Mouse (Mus musculus) liver, adult 2 months (tissue): Measurements from ENCODE around the gene Il34. TPM values are rescaled to one million over a fixed set of nuclear protein-coding genes. Genes with fewer than 3 reads are reported as not detected.

Experiments
- DNase-seq: peaks from one replicate; pipeline ENCODE4 v3.0.0-alpha.2; 2011; ENCODE audit warnings: low read depth, low spot score; ENCODE audit errors: extremely low read depth
- H3K27ac ChIP-seq: fragments of 200-500 bp; replicated peaks from 2 replicates; pipeline ENCODE4 v1.5.1; 2012; ENCODE audit warnings: low read depth, mild to moderate bottlenecking, control low read depth, inconsistent platforms, low read length; ENCODE audit not compliant: insufficient read depth
- H3K27me3 ChIP-seq: fragments of 200-500 bp; 2 replicates; pipeline ENCODE4 v1.6.1; 2012; ENCODE audit warnings: mild to moderate bottlenecking, moderate library complexity, low read length, inconsistent platforms; ENCODE audit not compliant: control insufficient read depth, insufficient read depth
- H3K36me3 ChIP-seq: fragments of 200-500 bp; 2 replicates; pipeline ENCODE4 v1.6.1; 2012; ENCODE audit warnings: low read length, inconsistent platforms; ENCODE audit not compliant: control insufficient read depth, insufficient read depth
- H3K4me1 ChIP-seq: fragments of 200-500 bp; 2 replicates; pipeline ENCODE4 v1.6.1; 2011; ENCODE audit warnings: low read length; ENCODE audit not compliant: control insufficient read depth, insufficient read depth
- H3K4me3 ChIP-seq: fragments of 200-500 bp; 2 replicates; pipeline ENCODE4 v1.5.1; 2011; ENCODE audit warnings: low read depth, mild to moderate bottlenecking, control low read depth, low read length, moderate library complexity; ENCODE audit not compliant: insufficient read depth
- H3K79me2 ChIP-seq: fragments of 200-500 bp; 2 replicates; pipeline ENCODE4 v1.6.1; 2012; ENCODE audit warnings: inconsistent platforms, mild to moderate bottlenecking, low read length, moderate library complexity; ENCODE audit not compliant: control insufficient read depth, insufficient read depth
- H3K9ac ChIP-seq: fragments of 200-500 bp; 2 replicates; pipeline ENCODE4 v1.6.1; 2012; ENCODE audit warnings: low read depth, mild to moderate bottlenecking, control low read depth, inconsistent platforms, low read length
- CTCF ChIP-seq: fragments of 200-500 bp; IDR thresholded peaks from 2 replicates; pipeline ENCODE4 v1.5.1; 2011; ENCODE audit warnings: low read depth, low read length, control low read depth
- POLR2A ChIP-seq: fragments of 200-500 bp; IDR thresholded peaks from 2 replicates; pipeline ENCODE4 v1.6.1; 2011; ENCODE audit warnings: low read length, control low read depth; ENCODE audit not compliant: insufficient read depth; ENCODE audit errors: extremely low read depth
- WGBS: fragments of 180-500 bp; shearing (Covaris S2); methylation state at CpG from one replicate; pipeline ENCODE4 v1.1.7; 2018; 5-methylcytosine and 5-hydroxymethylcytosine counted together
- polyA plus RNA-seq: library from polyadenylated mRNA; depleted of rRNA; stranded (reverse); fragments of >200 nt; gene quantifications from 2 replicates; pipeline ENCODE4 v1.2.3, GENCODE M21; 2012
- total RNA-seq: library from RNA; depleted of rRNA; stranded (reverse); fragments of >200 nt; gene quantifications from 2 replicates; pipeline ENCODE4 v1.2.3, GENCODE M21; 2014

Gene Il34
- total and polyA plus RNA-seq, 2 experiments, result 2.4 to 7.3 TPM

GRCm38 (mm10) chr8:110760280-110760940, 45.3 kb downstream of the Il34 start:
- Histone ChIP-seq H3K27ac (no peak overlapping the region), H3K27me3 (no peaks in the 10 kb centered on the region), H3K9ac (no peak overlapping the region), H3K4me1 (no peaks in the 10 kb centered on the region), H3K4me3 (no peak overlapping the region), H3K36me3 (no peaks in the 10 kb centered on the region), H3K79me2 (no peaks in the 10 kb centered on the region)
- TF ChIP-seq CTCF (no peak), POLR2A (no peak)
- DNase-seq, result no peak
- 61% methylated on average over 7 of the region's 7 CpGs for WGBS

GRCm38 (mm10) chr8:110756196-110756595, 49.5 kb downstream of the Il34 start:
- no peaks in the 10 kb centered on the region for H3K27me3 ChIP-seq
- H3K79me2 ChIP-seq, result no peaks in the 10 kb centered on the region
- 95% methylated on average over 5 of the region's 5 CpGs for WGBS
- no peak overlapping the region for H3K9ac ChIP-seq
- H3K36me3 ChIP-seq, result no peaks in the 10 kb centered on the region
- DNase-seq, result no peak
- TF ChIP-seq CTCF (no peak), POLR2A (no peak)
- H3K4me3 ChIP-seq, result no peak overlapping the region
- H3K4me1 ChIP-seq, result no peaks in the 10 kb centered on the region
- no peak overlapping the region for H3K27ac ChIP-seq

DNA sequence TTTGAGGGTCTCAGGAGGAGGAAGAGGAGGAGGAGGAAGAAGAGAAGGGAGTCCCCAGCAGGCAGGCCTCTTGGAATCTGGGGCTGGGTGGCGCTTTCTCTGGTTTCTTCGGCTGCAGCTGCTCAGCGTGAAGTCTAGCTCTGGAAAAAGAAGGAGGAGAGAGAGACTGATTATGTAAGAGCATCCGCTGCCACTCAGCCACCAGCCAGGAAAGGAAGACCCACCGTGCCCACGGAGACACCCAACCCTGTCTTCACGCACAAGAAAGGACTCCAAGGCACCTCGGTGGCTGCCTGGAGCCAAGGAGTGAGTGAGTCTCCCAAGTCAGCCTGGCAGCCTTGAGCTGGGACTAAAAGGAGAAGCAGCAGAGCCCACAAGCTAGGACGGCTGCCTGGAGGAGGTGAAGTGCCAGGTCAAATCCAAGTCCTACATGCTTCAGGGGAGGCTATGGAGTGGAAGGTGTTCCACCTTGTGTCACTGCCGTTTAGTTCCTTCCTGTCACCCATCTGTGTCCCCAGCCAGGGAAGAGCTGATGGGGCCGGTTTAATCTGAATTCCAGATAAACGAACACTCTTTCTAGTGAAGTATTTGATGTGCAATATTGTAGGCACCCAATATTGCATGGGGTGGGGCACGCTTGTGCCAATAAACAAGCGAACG, 50.1 kb downstream of the Il34 start:
- TF ChIP-seq POLR2A (no peak), CTCF (no peak)
- no peaks in the 10 kb centered on the region for H3K27me3 ChIP-seq
- no peak overlapping the region for H3K9ac ChIP-seq
- DNase-seq, result no peak
- no peaks in the 10 kb centered on the region for H3K36me3 ChIP-seq
- 75% methylated on average over 15 of the region's 15 CpGs for WGBS
- H3K27ac ChIP-seq, result no peak overlapping the region
- H3K4me3 ChIP-seq, result no peak overlapping the region
- H3K4me1 ChIP-seq, result no peaks in the 10 kb centered on the region
- no peaks in the 10 kb centered on the region for H3K79me2 ChIP-seq

- Histone ChIP-seq H3K79me2 (no peaks in the 10 kb centered on the region), H3K9ac (no peak overlapping the region), H3K27me3 (no peaks in the 10 kb centered on the region), H3K27ac (no peak overlapping the region), H3K4me3 (no peak overlapping the region), H3K36me3 (no peaks in the 10 kb centered on the region), H3K4me1 (no peaks in the 10 kb centered on the region)
- no peak for DNase-seq
- WGBS, result 67% methylated on average over 4 of the region's 4 CpGs
- no peak for TF ChIP-seq CTCF
- TF ChIP-seq POLR2A, result no peak
These were observed 51.0 kb downstream of the Il34 start for GRCm38 (mm10) chr8:110754713-110755112.

- Histone ChIP-seq H3K9ac (no peak overlapping the region), H3K4me1 (no peaks in the 10 kb centered on the region), H3K27ac (no peak overlapping the region), H3K79me2 (no peaks in the 10 kb centered on the region), H3K4me3 (no peak overlapping the region), H3K27me3 (no peaks in the 10 kb centered on the region), H3K36me3 (no peaks in the 10 kb centered on the region)
- no peak for DNase-seq
- WGBS, result 84% methylated on average over 5 of the region's 5 CpGs
- TF ChIP-seq POLR2A (no peak), CTCF (no peak)
These were observed 54.2 kb downstream of the Il34 start for GRCm38 (mm10) chr8:110751490-110751889.

GRCm38 (mm10) chr8:110750269-110750668, 55.5 kb downstream of the Il34 start:
- no peak for TF ChIP-seq CTCF
- TF ChIP-seq POLR2A, result no peak
- Histone ChIP-seq H3K36me3 (no peaks in the 10 kb centered on the region), H3K4me3 (no peak overlapping the region), H3K27me3 (no peaks in the 10 kb centered on the region), H3K4me1 (no peaks in the 10 kb centered on the region), H3K9ac (no peak overlapping the region), H3K79me2 (no peaks in the 10 kb centered on the region), H3K27ac (no peak overlapping the region)
- no peak for DNase-seq
- 27% methylated on average over 13 of the region's 13 CpGs for WGBS
